Mouse (Mus musculus) heart, postnatal 0 days (tissue): ENCODE data around the gene Olfr1179. TPM values are rescaled to one million over a fixed set of nuclear protein-coding genes. Genes with fewer than 3 reads are reported as not detected.

ENCODE experiments used
- ATAC-seq: fragments of 200-750 bp; cut with Nextera tagmentation; 2 replicates; pipeline ENCODE4 v1.8.0; 2017; ENCODE audit warnings: low read depth, moderate number of reproducible peaks, moderate library complexity; ENCODE audit not compliant: insufficient read depth
- DNase-seq: peaks from one replicate; pipeline ENCODE4 v3.0.0-alpha.2; 2016; ENCODE audit warnings: low spot score
- H3K27ac ChIP-seq: fragments of 300-500 bp; sonication (generic); 2 replicates; pipeline ENCODE4 v1.5.1; 2014; ENCODE audit warnings: low read depth, mild to moderate bottlenecking
- H3K27me3 ChIP-seq: fragments of 300-500 bp; sonication (generic); 2 replicates; pipeline ENCODE4 v1.6.1; 2014; ENCODE audit warnings: low read length, mixed read lengths; ENCODE audit not compliant: control insufficient read depth, insufficient read depth
- H3K36me3 ChIP-seq: fragments of 300-500 bp; sonication (generic); replicated peaks from 2 replicates; pipeline ENCODE4 v1.6.1; 2014; ENCODE audit warnings: low read length, mixed read lengths; ENCODE audit not compliant: control insufficient read depth, insufficient read depth
- H3K4me1 ChIP-seq: fragments of 300-500 bp; sonication (generic); 2 replicates; pipeline ENCODE4 v1.6.1; 2014; ENCODE audit warnings: antibody characterized with exemption; ENCODE audit not compliant: control insufficient read depth, insufficient read depth
- H3K4me2 ChIP-seq: fragments of 300-500 bp; sonication (generic); 2 replicates; pipeline ENCODE4 v1.6.1; 2014; ENCODE audit warnings: low read depth, mild to moderate bottlenecking, low read length, moderate library complexity
- H3K4me3 ChIP-seq: fragments of 300-500 bp; sonication (generic); 2 replicates; pipeline ENCODE4 v1.5.1; 2014; ENCODE audit warnings: low read depth, low read length
- H3K9ac ChIP-seq: fragments of 300-500 bp; sonication (generic); replicated peaks from 2 replicates; pipeline ENCODE4 v1.6.1; 2014; ENCODE audit warnings: low read depth, low read length, mixed read lengths
- H3K9me3 ChIP-seq: fragments of 300-500 bp; sonication (generic); replicated peaks from 2 replicates; pipeline ENCODE4 v1.6.1; 2016; ENCODE audit warnings: low read length; ENCODE audit not compliant: control insufficient read depth
- CTCF ChIP-seq: IDR thresholded peaks from 2 replicates; pipeline ENCODE4 v1.5.1; 2016; ENCODE audit warnings: antibody characterized with exemption, control low read depth, low read depth
- EP300 ChIP-seq: IDR thresholded peaks from 2 replicates; pipeline ENCODE4 v1.6.1; 2016; ENCODE audit warnings: antibody characterized with exemption, low read depth
- WGBS: fragments of 180-500 bp; shearing (Covaris S2); extraction: QIAGEN DNeasy Blood & Tissue Kit; methylation state at CpG from one replicate; pipeline ENCODE4 v1.1.7; 2014; 5-methylcytosine and 5-hydroxymethylcytosine counted together
- polyA plus RNA-seq: library from polyadenylated mRNA; unstranded; fragments of >200 nt; fragmentation: Nextera tagmentation; extraction: Ambion mirVana; gene quantifications from 2 replicates; pipeline ENCODE4 v1.2.1, GENCODE M21; 2015
- total RNA-seq: library from RNA; depleted of rRNA; stranded (reverse); fragments of >200 nt; gene quantifications from 2 replicates; pipeline ENCODE4 v1.2.3, GENCODE M21; 2014; ENCODE audit warnings: low replicate concordance; rRNA removed

Gene Olfr1179
- total and polyA plus RNA-seq, 2 experiments from 2014 or later: not detected

- H3K36me3 ChIP-seq: no peaks in the 10 kb centered on the region
- no peaks in the 10 kb centered on the region for H3K4me1 ChIP-seq
- WGBS: 0% methylated on average over 2 of the region's 2 CpGs
- no peak overlapping the region for H3K4me3 ChIP-seq
- no peak for ATAC-seq
- H3K9ac ChIP-seq: no peak overlapping the region
- TF ChIP-seq CTCF: peak; percentile 48
- TF ChIP-seq EP300: no peak
- no peaks in the 10 kb centered on the region for H3K27me3 ChIP-seq
- DNase-seq: peak; percentile 30
- no peak overlapping the region for H3K4me2 ChIP-seq
- H3K9me3 ChIP-seq: no peaks in the 10 kb centered on the region
- H3K27ac ChIP-seq: no peak overlapping the region
Measured at GRCm38 (mm10) chr2:88356304-88356703, 49.9 kb downstream of the Olfr1179 start.

Other genes with a start within 250 kb of the Olfr1179 start
- gene Olfr1168, start 224.6 kb downstream of the Olfr1179 start, total RNA-seq: not detected in 2 replicates
- not detected in 2 replicates for gene Olfr1168, start 224.6 kb downstream of the Olfr1179 start, polyA plus RNA-seq
- gene Olfr1170, start 178.1 kb downstream of the Olfr1179 start, total RNA-seq: not detected in 2 replicates
- gene Olfr1170, start 178.1 kb downstream of the Olfr1179 start, polyA plus RNA-seq: not detected in 2 replicates
- not detected in 2 replicates for gene Olfr1173, start 126.6 kb downstream of the Olfr1179 start, total RNA-seq
- not detected in 2 replicates for gene Olfr1173, start 126.6 kb downstream of the Olfr1179 start, polyA plus RNA-seq
- not detected in 2 replicates for gene Olfr1174-ps, start 91.3 kb downstream of the Olfr1179 start, total RNA-seq
- not detected in 2 replicates for gene Olfr1174-ps, start 91.3 kb downstream of the Olfr1179 start, polyA plus RNA-seq
- gene Olfr1175-ps, start 79.2 kb downstream of the Olfr1179 start, total RNA-seq: not detected in 2 replicates
- gene Olfr1175-ps, start 79.2 kb downstream of the Olfr1179 start, polyA plus RNA-seq: not detected in 2 replicates
- gene Olfr1176, start 69.7 kb downstream of the Olfr1179 start, total RNA-seq: not detected in 2 replicates
- not detected in 2 replicates for gene Olfr1176, start 69.7 kb downstream of the Olfr1179 start, polyA plus RNA-seq
- not detected in 2 replicates for gene Olfr1177-ps, start 60.0 kb downstream of the Olfr1179 start, total RNA-seq
- gene Olfr1177-ps, start 60.0 kb downstream of the Olfr1179 start, polyA plus RNA-seq: not detected in 2 replicates
- not detected in 2 replicates for gene Olfr1178, start 19.4 kb downstream of the Olfr1179 start, total RNA-seq
- gene Olfr1178, start 19.4 kb downstream of the Olfr1179 start, polyA plus RNA-seq: not detected in 2 replicates
- not detected in 2 replicates for gene Olfr1180, start 12.7 kb upstream of the Olfr1179 start, total RNA-seq
- gene Olfr1180, start 12.7 kb upstream of the Olfr1179 start, polyA plus RNA-seq: not detected in 2 replicates
- not detected in 2 replicates for gene Olfr1181, start 19.7 kb upstream of the Olfr1179 start, total RNA-seq
- gene Olfr1181, start 19.7 kb upstream of the Olfr1179 start, polyA plus RNA-seq: not detected in 2 replicates
- not detected in 2 replicates for gene Gm13757, start 42.7 kb upstream of the Olfr1179 start, total RNA-seq
- not detected in 2 replicates for gene Gm13757, start 42.7 kb upstream of the Olfr1179 start, polyA plus RNA-seq
- gene Olfr1183, start 48.4 kb upstream of the Olfr1179 start, total RNA-seq: not detected in 2 replicates
- gene Olfr1183, start 48.4 kb upstream of the Olfr1179 start, polyA plus RNA-seq: not detected in 2 replicates
- not detected in 2 replicates for gene Olfr1184, start 77.1 kb upstream of the Olfr1179 start, total RNA-seq
- not detected in 2 replicates for gene Olfr1184, start 77.1 kb upstream of the Olfr1179 start, polyA plus RNA-seq
- not detected in 2 replicates for gene Olfr1185-ps1, start 86.9 kb upstream of the Olfr1179 start, total RNA-seq
- not detected in 2 replicates for gene Olfr1185-ps1, start 86.9 kb upstream of the Olfr1179 start, polyA plus RNA-seq
- gene Olfr1186, start 112.1 kb upstream of the Olfr1179 start, total RNA-seq: not detected in 2 replicates
- not detected in 2 replicates for gene Olfr1186, start 112.1 kb upstream of the Olfr1179 start, polyA plus RNA-seq
- gene Olfr1188, start 150.5 kb upstream of the Olfr1179 start, total RNA-seq: not detected in 2 replicates
- not detected in 2 replicates for gene Olfr1188, start 150.5 kb upstream of the Olfr1179 start, polyA plus RNA-seq
- not detected in 2 replicates for gene Olfr1189, start 180.0 kb upstream of the Olfr1179 start, total RNA-seq
- gene Olfr1189, start 180.0 kb upstream of the Olfr1179 start, polyA plus RNA-seq: not detected in 2 replicates
- not detected in 2 replicates for gene Olfr1191-ps1, start 234.1 kb upstream of the Olfr1179 start, total RNA-seq
- not detected in 2 replicates for gene Olfr1191-ps1, start 234.1 kb upstream of the Olfr1179 start, polyA plus RNA-seq
- gene Olfr1192-ps1, start 242.1 kb upstream of the Olfr1179 start, total RNA-seq: not detected in 2 replicates
- gene Olfr1192-ps1, start 242.1 kb upstream of the Olfr1179 start, polyA plus RNA-seq: not detected in 2 replicates